Comparison of ENCODE assay signal across 8 mouse cellular contexts in genomic region chr4:119968071-119968470, GRCm38 (mm10).
DNase-seq lines count a peak whose midpoint lies in the region; ATAC-seq lines count a peak whose summit lies in the region.

No protein-coding gene starts in this region.

- H3K9me3 ChIP-seq in hindbrain, embryonic 13.5 days: no peaks in the 10 kb centered on the region

- no peaks in the 10 kb centered on the region for H3K36me3 ChIP-seq in hindbrain, embryonic 13.5 days

- peak; percentile 11 for DNase-seq in gastrocnemius, adult 18-20 months (ENCODE audit: low spot score)
- no peak for DNase-seq in gastrocnemius, adult 8-10 months (ENCODE audit: low spot score in 2 of 2)
- DNase-seq in right cerebral cortex, postnatal 10 days (ENCODE audit: low spot score in 2 of 2): peak; percentile 81 to 83
- DNase-seq in right cerebral cortex, postnatal 25 days: no peak
- DNase-seq in lung, postnatal 4 days: peak; percentile 46 to 75
- no peak for DNase-seq in spleen, postnatal 4 days (ENCODE audit: low spot score in 2 of 2)

- peaks cover 58% of the 10 kb centered on the region for H3K4me1 ChIP-seq in hindbrain, embryonic 13.5 days (replicated peaks)

- WGBS in hindbrain, embryonic 13.5 days: 32% methylated on average over 4 of the region's 4 CpGs

- peak; percentile 46; the same call in 1 of the 2 replicates for ATAC-seq in hindbrain, embryonic 13.5 days (ENCODE audit: low FRiP score)
- no peak for ATAC-seq in megakaryocyte, adult 5-6 weeks (ENCODE audit: poor library complexity, severe bottlenecking)

- no peak overlapping the region for H3K4me3 ChIP-seq in hindbrain, embryonic 13.5 days

- 0 out of 2 replicates have a peak, but pooled peaks cover 2% of the 10 kb centered on the region for H3K27me3 ChIP-seq in hindbrain, embryonic 13.5 days

- peak overlapping the region; percentile 73 for H3K27ac ChIP-seq in hindbrain, embryonic 13.5 days

- no peak overlapping the region for H3K9ac ChIP-seq in hindbrain, embryonic 13.5 days

- no peak overlapping the region for H3K4me2 ChIP-seq in hindbrain, embryonic 13.5 days

Comparison
In these comparisons a context has a peak if more than half of its experiments do, and no peak if none do; other contexts are left out.
1. DNase-seq: peak in gastrocnemius, adult 18-20 months (single experiment), right cerebral cortex, postnatal 10 days (2 of 2) and lung, postnatal 4 days (2 of 2); none in gastrocnemius, adult 8-10 months (0 of 2), right cerebral cortex, postnatal 25 days (single experiment) and spleen, postnatal 4 days (0 of 2).